Mouse (Mus musculus) olfactory bulb, adult 2 months (tissue): Measurements from ENCODE around the gene Casz1.

Experiments used
- CTCF ChIP-seq: fragments of 200-500 bp; IDR thresholded peaks from 2 replicates; pipeline ENCODE4 v1.5.1; 2012; ENCODE audit warnings: low read depth, mild to moderate bottlenecking, low read length, moderate library complexity; ENCODE audit not compliant: insufficient read depth
- POLR2A ChIP-seq: fragments of 200-500 bp; IDR thresholded peaks from 2 replicates; pipeline ENCODE4 v1.6.1; 2012; ENCODE audit warnings: mild to moderate bottlenecking, low read depth, low read length, moderate library complexity; ENCODE audit not compliant: insufficient read depth

DNA sequence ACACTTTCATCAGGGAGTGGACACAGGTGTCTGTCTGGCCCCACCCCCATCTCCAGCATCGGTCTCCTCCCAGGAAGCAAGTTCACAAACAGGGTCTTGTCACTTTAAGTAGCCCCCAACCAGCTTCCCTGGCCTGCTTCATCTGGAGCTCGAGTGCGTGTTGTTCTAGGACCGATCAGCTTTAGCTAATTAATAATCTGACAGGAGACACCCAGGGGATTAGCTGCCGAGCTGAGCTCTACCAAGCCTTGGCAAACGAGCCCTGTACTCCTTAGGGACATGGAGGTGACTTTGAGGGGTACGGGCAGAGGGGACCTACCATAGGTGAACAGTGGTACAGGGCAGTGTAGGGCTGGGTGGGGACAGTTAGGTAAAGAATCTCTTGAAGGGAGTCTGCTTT, 40.7 kb downstream of the Casz1 start:
- TF ChIP-seq CTCF = no peak
- TF ChIP-seq POLR2A = no peak
